Mouse (Mus musculus) frontal cortex, adult 2 months (tissue): ENCODE results near the gene Ndufv3. TPM values are rescaled to one million over a fixed set of nuclear protein-coding genes. Genes with fewer than 3 reads are reported as not detected.

Experiments
- DNase-seq, 2 experiments: peaks; one replicate each; pipeline ENCODE4 v3.0.0; 2022; ENCODE audit warnings: low spot score in 1 of 2; ENCODE audit errors: extremely low spot score in 1 of 2
- polyA plus RNA-seq: library from polyadenylated mRNA; depleted of rRNA; stranded (reverse); fragments of >200 nt; gene quantifications from 2 replicates; pipeline ENCODE4 v1.2.3, GENCODE M21; 2012; rRNA removed

Gene Ndufv3
- polyA plus RNA-seq, result 313 and 363 TPM in 2 replicates

DNA sequence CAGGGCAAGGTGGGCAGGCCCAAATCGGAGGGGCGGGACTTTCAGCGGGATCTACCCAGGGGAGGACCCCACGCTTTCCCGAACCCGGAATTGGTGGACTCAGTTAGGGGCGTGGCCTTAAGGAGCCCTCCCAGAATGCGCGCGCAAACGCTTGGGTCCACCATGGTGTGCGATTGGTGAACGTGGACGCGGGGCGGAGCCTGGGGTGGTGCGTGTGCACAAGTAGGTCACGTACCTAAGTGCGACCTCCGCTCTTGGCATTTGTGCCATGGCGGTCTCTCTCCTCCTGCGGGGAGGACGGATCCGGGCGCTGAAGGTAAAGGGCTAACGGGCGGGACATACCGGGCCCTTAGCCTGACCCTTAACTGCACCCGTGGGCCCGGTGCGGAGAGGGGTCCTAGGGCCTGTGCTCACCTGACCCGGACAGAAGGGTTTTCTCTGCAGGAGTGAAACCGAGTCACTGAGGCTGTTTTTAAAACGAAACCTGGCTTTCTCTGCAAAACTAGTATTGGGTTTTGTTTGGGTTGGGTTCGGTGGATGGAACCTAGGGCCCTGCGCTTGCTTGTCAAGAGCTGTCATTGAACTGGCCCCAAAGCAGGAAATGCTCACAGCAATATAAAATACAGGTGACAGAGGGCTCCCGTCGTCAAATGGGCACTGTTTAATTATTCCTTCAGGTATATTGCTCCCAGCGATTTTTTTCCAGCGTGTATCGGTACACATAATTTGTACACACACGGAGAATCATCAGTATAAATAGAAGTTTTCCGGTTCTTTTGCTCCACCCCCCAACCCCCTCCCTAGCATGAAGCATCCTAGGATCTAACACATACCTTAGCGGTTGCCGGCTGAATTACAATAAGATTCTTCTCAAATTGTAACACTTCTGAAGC, at the start of gene Ndufv3, which contains the start of gene Wdr4:
TSS of gene Ndufv3 (plus strand) at position 170 of the 893 bp plus-strand sequence.
TSS of gene Wdr4 (minus strand) at position 35 of the 893 bp plus-strand sequence.
- DNase-seq, result peak; percentile 98 to 99

GRCm38 (mm10) chr17:31470766-31471418, 49.0 kb upstream of the Ndufv3 start:
- DNase-seq, result no peak

GRCm38 (mm10) chr17:31474388-31474787, 45.5 kb upstream of the Ndufv3 start:
- DNase-seq, result no peak

DNA sequence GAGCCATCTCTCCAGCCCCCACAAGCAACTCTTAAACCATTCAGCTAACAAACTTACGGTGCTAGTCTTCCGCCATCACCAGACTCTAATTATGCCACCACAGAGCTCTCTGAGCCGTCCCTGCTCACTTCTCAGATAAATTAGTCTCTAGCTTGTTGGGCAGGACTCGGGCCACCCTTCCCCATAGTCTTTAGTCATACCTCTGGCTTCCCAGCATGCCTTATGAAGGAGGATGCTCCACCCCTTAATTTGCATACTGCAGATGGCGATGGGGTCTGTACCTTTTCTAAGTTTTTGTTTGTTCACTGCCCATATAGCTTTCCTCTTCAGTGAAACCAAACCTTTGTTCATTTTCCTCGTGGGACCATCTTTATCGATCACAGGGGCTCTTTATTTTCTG, 41.3 kb upstream of the Ndufv3 start:
- no peak for DNase-seq

- DNase-seq, result no peak
Observed at GRCm38 (mm10) chr17:31479108-31479844, 40.6 kb upstream of the Ndufv3 start.

DNA sequence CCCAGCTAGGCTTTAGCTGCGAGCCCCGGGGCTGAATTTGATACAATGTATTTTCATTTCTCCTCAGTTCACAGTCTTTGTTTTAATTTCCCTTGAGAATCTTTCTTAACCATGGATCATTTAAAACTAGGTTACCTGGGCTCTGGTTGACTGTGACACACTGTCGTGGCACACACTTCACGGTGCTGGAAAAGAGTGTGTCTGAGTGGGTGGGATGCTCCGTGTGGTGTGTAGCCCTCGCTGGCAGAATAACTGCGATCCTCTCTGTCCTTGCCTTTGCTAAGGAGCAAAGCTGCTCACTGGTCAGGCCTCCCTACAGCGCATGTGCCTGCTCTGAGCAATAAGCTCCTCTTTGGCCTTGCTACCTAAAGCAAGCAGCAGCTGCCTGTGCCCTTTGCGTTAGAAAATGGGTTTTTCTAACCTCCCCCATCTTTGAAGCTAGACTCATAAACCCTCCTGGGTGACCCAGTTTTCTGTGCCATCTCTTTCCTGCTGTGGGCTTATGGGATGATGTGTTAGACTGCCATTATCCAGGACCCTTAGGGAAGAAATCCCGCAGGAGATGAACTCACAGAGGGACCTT, 33.2 kb upstream of the Ndufv3 start:
- DNase-seq, result no peak

DNA sequence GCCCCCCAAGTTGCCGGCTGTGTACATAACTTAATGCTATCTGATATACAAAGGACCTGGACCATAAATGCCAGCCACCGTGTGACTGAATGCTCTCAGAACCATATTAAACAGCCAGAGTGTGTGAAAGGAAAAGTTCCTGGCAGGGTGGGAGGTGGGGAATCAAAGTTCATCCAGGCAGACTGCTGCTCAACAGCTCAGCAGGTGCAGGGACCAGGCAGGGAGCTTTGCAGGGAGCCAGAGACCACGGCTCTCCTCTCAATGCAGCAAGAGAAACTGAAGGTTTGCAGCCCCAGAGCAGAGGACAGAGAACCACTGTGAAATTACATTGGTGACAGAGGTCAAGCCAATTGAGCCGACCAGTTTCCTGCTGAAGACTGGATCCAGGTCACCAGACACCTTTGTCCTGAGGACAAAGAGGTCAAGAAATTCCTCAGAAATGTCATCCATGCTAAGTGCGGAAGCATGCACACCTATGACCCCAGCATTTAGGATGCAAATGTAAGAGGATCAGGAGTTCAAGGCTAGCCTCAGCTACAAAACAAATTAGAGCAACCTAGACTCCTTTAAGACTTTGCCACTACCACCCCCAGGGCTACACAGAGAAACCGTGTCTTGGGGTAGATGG, 32.4 kb upstream of the Ndufv3 start:
- no peak for DNase-seq

GRCm38 (mm10) chr17:31491355-31491754, 28.6 kb upstream of the Ndufv3 start:
- DNase-seq, result no peak

DNA sequence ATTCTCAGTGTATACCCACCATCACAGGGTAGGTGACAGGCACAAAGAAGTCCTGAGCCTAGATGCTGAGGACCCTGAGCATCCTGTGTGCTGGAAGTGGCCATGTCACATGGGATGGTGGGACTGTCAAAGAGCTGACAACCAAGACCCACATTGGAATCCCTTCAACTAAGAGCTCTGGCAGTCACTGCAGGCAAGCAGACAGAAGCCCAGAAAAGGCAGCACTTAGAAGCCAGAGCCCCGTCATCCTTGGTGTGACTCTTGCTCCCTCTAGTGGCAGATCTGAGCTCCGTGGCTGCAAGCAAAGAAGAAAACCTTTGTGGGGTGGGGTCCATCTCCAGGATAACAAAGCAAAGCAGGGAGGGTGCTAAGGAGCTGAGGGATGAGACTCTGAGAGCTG, 27.5 kb upstream of the Ndufv3 start:
- DNase-seq, result peak; percentile 46 to 92

DNA sequence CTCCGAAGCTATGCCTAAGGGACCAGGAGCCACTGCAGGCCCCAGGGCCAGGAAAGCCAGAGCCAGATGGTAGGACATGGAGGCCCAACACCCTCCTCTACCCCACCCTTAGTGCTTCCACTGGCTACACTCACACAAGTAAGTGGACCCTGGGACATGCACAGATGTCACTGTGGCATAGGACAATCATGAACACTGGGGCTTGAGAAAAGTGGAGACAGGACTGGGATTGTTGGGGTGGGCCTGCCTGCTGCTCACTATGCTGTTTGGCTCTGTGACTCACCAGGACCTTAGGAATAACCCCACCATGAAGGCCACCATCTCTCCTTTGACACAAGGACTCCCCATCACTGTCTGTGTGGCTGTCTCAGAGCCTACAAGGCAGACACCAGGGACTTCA, 24.9 kb upstream of the Ndufv3 start:
- no peak for DNase-seq

DNA sequence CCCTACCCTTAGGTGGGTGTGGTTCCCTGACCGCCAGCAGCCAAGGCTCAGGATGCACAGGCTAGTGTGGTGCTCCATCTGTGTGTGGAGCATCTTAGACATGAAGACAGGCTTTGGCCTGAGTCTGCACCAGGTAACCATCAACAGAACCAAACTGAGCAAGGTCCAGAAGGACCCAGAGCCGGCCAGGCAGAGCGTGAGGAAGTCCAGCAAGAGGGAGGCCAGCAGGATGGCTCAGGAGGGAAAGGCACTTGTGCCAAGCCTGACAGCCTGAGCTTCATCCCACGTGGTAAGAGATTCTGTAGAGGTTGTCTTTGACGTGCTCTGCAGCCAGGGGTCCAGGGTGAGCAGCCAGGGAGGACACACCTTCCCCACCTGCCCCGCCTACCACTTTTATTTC, 22.2 kb upstream of the Ndufv3 start:
- DNase-seq, result no peak

DNA sequence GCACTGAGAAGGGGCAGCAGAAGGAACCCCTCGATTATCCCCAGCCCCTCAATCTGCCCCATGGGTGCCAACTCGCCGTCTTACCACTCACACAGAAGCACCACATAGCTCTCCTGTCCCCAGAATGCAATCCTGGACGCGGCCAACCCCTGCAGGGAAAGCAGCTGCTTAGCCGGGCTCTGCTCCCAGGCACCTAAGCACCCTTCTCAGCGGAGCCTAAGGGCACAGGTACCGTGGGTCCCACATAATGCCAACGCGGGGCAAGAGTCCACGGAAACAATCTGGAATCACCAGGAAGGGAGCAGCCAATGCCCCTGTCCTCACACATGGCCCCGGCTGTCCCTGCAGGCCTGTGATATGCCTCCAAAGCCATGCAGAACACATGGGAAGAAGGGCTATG, 20.2 kb upstream of the Ndufv3 start:
- no peak for DNase-seq

DNA sequence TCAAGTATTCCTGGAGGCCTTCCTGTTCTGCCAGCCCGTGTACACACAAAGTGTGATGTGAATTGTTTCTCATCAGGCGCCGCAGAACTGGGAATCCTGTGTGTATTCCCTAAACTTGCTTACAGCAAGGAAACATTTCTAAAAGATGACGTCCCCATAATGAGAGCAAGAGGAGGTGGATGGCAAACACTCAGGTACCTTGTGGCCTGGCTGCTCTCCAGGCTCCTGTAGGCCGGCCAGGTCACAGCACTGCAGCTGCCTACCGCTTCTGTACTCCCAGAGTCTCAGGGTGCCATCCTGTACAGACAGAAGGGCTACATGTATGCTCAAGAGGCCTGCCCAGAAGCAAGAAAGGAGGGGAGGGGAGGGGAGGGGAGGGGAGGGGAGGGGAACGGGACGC, 19.5 kb upstream of the Ndufv3 start:
- no peak for DNase-seq

DNA sequence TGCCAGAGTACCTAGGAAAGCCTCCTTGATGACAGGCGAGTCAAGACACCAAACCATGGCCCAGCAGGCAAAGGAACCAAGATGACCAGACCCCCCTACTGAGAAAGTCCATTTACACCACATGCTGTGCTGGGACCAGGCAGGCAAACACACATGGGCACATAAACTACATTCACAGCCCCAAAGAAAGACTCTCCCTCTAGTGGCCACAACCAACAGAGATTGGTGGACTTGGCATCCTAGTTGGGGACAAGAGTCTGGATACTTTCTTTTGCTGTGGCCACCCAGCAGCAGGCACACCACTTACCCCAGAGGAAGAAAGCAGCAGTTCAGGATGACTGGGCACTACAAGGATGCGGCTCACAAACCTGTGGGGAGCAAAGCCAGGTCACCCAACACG, 19.0 kb upstream of the Ndufv3 start:
- no peak for DNase-seq

- no peak for DNase-seq
Observed at GRCm38 (mm10) chr17:31502261-31502927, 17.5 kb upstream of the Ndufv3 start.

DNA sequence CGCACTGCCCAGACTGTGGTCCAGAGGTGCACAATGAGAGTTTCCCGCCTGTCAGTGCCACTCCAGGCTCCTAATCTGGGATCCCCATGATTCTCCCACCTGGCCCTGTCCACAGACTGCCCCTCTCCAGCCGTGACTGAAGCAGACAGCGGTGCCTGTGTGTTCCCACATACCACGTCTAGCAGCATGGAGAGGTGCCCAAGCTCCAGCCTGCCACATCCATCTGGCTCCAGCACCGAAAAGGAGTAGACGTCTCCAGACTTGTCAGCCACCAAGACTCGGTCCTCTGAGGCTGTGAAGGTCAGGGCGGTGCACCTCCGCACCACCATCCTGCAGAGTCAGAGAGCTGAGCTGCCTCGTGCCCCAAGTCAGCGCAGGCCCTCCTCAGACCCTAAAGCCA, 16.6 kb upstream of the Ndufv3 start:
- DNase-seq, result no peak

GRCm38 (mm10) chr17:31503936-31504335, 16.0 kb upstream of the Ndufv3 start:
- peak in 1 of 2 experiments; percentile 42 for DNase-seq

DNA sequence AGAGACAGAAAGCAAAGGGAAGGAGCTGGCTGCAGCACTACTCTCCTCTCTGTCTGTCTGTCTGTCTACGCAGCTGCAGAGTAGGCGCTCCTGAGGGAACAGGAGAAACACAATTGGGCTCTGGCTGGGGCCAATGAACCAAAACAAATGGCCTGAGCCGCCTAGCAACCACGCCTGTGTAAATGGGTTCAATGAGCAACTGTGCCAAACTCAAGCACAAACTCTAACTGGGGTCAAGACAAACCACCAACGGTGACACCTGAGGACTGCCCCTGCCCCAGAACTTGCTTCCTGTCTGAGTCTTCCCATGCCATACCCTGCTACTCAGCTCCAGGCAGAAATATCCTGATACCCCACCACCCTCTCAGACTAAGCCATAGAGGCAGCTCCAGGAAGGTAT, 14.9 kb upstream of the Ndufv3 start:
- no peak for DNase-seq

DNA sequence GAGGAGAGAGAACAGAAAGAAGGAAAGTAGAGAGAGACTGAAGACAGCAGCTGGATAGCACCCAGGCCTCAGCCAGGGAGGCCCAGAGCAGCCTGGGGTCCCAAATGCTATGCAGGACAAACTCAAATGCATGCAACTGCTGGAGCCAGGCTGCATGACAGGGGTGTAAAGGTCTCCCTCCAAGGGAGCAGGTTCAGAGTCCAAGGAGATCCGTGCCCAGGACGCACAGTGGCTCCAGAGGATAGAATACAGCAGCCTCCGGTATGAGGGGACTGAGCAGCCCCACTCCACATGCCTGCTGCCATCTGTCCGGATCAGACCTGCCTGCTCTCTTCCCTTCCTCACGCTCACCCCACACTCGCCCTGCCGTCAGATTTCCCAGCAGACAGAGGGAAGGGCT, 13.6 kb upstream of the Ndufv3 start:
- no peak for DNase-seq

DNA sequence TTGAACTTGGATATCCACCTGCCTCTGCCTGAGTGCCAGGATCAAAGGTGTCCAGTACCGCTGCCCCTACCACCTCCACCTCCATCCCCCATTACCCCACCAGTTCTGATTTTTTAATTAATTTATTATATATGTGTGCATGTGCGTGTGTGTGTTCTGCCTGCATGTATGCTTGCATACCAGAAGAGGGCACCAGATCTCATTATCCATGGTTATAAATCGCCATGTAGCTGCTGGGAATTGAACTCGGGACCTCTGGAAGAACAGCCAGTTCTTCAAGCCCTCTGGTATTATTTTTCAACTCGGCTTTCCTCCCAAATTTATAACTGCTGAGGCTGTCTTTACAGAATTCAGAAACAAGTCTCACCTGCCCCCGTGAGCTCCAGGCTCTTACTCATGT, 9.0 kb upstream of the Ndufv3 start:
- DNase-seq, result no peak
